Mouse (Mus musculus) kidney, adult 10 weeks (tissue): ENCODE data around the gene Nucb2. TPM values are rescaled to one million over a fixed set of nuclear protein-coding genes. Genes with fewer than 3 reads are reported as not detected.

Experiments
- polyA plus RNA-seq: library from polyadenylated mRNA; stranded (reverse); fragments of 350-450 nt; fragmentation: Illumina TruSeq; extraction: RNeasy Lipid Tissue Mini Kit (QIAGEN cat#74804); gene quantifications from one replicate; pipeline ENCODE4 v1.2.3, GENCODE M21; 2014; ENCODE audit warnings: low read depth, low replicate concordance

Gene Nucb2
- 59.3 TPM for polyA plus RNA-seq

DNA sequence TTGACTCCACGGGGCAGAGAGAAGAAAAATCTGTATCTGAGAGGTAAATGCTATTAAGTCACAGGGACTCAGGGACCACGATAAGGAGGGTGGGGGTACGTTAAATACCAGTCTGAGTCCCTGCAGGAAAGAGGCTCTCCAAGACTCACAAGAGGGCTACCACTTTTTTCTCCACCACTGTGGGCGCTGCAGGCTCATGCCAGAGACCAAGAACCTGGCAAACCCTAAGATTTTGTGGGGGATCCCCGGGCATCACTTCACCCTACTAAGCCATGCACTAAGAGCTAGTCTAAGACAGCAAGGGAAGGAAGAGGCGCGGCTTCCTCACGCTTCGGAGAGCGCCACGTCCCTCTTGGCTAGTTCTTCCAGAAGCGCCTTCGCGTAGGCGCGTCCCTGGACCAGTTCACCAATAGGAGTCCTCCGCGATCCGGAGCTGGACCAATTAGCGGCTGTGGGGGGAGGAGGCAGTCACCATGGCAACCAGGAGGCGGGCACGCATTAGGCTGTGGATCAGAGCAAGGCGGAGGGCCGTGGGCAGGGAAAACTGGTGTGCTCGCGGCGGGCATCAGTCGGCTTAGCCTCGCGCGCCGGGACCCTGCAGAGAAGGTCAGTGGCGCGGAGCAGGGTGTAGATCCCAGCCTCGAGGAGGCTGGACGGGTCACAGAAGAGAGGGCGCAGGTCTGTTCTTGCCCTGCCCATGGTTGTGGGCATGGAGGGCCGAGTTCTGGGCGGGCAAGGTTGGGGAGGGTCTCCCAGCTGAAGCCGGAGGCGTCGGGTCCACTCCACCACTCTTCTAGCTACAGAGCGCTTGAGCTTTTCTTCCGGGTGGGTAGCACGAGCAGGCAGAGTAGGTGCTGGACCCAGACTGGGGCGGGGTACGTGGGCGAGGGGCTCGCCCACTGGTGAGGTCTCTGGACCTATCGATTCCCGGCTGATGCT is at the start of gene Nucb2:
Gene Nucb2, plus strand, starts transcription at position 491 of the 939 bp plus-strand sequence.

Other genes starting within 250 kb of the Nucb2 start
- gene Plekha7, start 196.0 kb upstream of the Nucb2 start, polyA plus RNA-seq = 20.0 TPM
- 563 TPM for gene Rps13, start 170.2 kb upstream of the Nucb2 start, polyA plus RNA-seq
- 143 TPM for gene Pik3c2a, start 60.9 kb upstream of the Nucb2 start, polyA plus RNA-seq